Mouse (Mus musculus) urinary bladder, postnatal 36 days (tissue): ENCODE data around the gene Mfn1.
A peak's percentile ranks its signal among the peaks of the same experiment; 100 is the strongest.

Experiments
- DNase-seq, 2 experiments: peaks; one replicate each; pipeline ENCODE4 v3.0.0; 2022; ENCODE audit warnings: low spot score in 2 of 2, mixed read lengths in 1 of 2

Gene Mfn1

GRCm38 (mm10) chr3:32510375-32511190 lies 18.7 kb upstream of the Mfn1 start:
- peak; percentile 94 to 96 for DNase-seq

GRCm38 (mm10) chr3:32511191-32511550 lies 18.1 kb upstream of the Mfn1 start:
- DNase-seq, result no peak

DNA sequence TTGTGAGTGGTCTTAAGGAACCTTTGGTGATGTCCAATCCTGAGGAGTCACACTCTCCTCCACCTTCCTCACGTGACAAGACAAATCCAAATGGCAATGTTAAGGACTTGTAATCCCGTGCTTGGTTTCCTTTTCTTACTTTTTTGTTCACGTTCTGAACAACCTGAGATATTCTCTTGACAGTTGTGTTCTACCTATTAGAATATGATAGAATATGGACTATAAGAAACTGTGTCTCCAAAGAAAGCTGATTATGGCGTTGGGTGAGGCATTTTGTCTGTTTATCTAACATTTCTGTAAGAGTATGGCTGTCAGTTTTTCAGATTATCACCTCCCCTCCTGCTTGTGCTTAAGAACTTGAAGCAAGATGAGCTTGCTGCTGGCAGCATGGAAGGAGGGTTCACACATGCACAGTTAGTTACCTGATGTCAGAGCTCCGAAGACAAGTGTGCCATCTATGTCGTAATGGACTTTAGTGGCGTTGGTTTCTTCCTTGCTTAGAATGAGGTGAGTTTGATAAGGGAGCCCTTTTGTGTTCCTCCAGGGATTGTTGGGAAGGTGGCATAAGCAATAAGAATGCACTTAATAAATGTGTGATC lies 16.5 kb upstream of the Mfn1 start:
- DNase-seq, result no peak

- DNase-seq, result no peak
These were observed 15.7 kb upstream of the Mfn1 start for GRCm38 (mm10) chr3:32513528-32513927.

DNA sequence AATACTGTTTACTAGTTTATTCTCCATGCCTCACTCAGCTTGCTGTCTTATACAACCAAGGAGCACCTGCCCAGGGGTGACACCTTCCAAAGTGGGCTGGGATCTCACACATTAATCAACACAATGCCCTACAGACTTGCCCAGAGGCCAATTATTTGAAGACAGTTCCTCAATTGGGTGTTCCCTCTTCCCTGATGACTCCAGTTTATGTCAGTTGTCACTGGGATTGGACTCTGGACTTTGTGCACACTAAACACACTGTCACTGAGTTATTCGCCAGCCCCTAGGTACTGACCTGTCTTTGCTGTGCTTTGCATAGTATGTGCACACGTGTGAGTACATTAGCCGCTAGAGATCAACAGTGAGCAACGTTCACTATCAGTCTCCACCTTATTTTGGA lies 2.1 kb upstream of the Mfn1 start:
- no peak for DNase-seq

DNA sequence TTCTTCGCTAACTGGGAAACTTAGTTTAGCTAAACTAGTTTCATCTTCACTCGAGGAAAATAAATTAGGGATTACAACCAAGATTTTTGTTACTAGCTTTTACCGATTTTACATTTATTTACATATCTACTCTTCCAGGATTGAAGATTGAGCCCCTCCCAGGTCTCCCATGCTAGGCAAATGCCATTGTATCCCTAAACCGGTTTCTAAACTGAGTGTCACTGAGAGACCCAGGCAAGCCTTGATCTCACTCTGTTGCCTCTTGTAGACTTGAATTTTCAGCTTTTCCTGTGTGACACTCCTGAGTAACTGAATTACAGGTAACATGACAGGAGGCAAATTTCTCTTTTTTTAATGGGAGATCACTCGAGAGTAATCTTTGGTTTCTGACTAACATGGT lies 776 bp downstream of the Mfn1 start:
- no peak for DNase-seq

- no peak for DNase-seq
These were observed 6.4 kb downstream of the Mfn1 start for GRCm38 (mm10) chr3:32535692-32536091.

DNA sequence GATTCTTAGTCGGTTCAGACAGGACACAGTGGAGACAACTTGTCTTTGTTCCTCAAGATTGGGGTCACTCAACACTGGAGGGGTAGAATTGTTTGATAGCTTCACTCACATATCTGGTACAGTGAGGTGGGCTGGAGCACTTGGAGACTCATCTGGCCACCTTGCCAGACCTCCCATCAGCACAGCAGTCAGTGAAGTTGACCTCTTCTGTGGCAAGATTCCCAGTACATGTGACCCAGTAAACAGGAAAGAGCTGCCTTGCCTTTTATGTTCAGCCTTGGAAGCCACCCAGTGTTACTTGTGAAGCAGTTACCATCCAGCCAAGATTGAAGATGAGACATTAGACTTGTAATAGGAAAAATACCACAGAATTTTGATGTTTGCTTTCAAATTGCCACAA lies 8.3 kb downstream of the Mfn1 start:
- peak; percentile 20 to 30 for DNase-seq

DNA sequence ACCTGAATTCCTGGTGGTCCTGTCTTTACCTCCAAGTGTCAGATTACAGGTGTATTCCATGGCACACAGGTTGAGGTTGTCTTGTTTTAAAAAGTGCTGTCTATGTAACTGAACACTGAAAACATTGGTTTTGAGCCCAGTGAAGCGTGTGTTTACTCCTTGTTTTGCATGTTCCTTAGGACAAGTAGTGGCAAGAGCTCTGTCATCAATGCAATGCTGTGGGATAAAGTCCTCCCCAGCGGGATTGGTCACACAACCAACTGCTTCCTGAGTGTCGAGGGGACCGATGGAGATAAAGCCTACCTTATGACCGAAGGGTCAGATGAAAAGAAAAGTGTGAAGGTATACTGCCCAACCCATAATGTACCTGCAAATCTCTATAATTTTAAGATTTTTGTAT lies 8.8 kb downstream of the Mfn1 start:
- DNase-seq, result no peak

DNA sequence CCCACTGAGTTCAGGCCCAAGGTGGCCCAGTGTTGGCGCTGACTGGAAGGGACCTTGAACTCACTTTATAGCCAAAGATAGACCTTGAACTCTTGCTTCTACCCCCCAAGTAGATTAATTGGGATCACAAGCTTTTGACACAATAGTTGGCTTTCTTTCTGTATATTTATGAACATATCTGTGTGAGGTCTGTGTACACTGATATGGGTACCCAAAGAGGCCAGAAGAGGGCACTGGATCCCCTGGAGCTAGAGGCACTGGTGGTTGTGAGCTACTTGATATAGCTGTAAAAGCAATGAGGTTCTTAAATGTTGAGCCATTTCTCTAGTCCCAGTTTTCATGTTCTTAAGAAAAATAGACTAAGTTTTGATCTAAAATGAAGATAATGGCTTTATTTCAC lies 23.8 kb downstream of the Mfn1 start:
- DNase-seq, result no peak

DNA sequence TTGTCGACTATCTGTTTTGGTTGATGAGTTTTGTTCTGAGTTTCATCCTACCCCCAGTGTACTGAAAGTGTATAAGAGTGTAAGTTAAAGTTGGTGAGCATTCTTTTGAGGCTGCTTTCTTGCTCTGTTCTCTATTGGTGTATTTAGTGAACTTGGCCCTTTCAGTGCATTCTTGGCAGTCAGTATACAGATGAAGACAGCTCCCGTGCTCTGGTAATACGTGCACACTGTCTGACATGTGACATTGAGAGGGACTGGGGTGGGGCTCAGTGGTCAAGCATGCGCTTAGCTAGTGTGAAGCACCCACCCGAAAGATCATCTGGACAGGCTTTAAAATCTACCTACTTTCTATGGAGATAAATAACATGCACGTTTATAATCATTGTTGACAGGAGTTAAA lies 34.1 kb downstream of the Mfn1 start:
- DNase-seq, result no peak

GRCm38 (mm10) chr3:32573086-32573485 lies 43.8 kb downstream of the Mfn1 start:
- DNase-seq, result no peak

- DNase-seq, result no peak
These were observed 44.6 kb downstream of the Mfn1 start for GRCm38 (mm10) chr3:32573881-32574280.

DNA sequence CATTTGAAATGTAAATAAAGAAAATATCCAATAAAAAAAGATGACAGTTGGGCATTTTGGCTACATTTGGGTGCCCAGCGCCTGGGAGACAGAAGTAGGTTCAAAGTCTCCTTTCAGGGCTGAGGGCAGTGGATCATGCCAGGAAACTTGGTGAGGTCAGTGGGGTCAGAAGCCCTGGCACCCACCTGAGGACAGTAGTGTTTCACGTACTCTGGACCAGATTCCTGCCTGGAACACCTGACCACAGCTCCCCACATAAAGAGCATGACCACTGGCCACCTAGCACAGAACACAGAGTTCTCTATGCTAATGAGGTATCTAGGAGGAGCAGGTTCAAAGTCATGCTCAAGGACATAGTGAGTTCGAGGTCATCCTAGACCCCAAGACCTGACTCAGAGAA lies 45.9 kb downstream of the Mfn1 start:
- no peak for DNase-seq

DNA sequence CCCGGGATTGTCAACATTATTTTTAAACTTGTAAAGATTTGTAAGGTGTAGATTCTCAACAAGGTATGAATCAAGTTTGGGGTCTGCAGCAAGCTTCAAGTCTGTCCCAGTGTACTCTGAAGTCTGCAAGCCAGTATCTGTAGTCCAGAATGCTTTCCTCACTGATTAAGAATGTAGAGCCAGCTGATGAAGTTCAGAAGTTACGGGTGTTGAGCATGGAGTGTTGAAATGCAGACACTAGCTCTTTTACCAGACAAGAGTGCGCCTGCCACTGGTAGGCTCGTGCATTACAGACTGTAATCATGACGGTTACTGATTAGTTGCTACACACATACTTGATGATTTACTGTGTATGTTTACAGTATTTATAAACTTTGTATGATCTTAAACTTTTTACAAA lies 49.5 kb downstream of the Mfn1 start:
- DNase-seq, result no peak

DNA sequence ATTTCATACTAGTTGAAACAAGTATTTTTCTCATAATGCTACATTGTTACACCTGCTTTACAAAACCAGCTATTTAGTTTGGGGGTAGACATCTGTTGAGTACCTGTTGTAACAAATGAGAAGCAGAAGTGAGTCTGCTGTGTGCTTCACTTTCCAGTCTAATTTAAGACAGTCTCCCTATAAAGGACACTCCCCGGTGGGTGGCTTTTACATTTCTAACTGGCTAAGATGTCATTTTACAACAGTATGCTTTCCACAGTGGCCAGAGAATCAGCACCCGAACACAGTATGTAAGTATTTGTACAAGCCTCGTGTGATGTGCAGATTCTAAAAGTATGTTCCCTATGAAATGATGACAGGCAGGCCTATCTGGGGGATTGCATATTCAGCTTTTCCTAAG lies 51.5 kb downstream of the Mfn1 start:
- DNase-seq, result no peak

- DNase-seq, result no peak
These were observed 52.6 kb downstream of the Mfn1 start for GRCm38 (mm10) chr3:32581911-32582310.

DNA sequence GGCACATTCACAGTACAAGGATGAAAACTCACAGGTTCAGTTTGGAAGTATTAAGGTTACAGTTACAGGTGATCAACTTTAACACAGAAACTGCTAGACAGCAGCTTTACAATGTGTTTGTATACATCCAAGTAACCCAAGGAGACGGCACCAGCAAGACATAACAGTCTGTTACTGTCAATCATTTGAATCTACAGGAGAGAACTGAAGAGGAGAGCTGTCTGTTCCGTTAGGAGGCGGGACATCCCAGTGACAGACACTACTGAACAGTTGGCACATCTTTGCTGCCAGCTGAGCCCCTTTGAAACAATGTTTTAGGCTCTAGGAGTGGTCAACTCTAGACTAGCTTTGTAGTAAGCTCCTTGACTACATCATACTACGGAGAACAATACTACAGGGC lies 54.2 kb downstream of the Mfn1 start:
- no peak for DNase-seq

DNA sequence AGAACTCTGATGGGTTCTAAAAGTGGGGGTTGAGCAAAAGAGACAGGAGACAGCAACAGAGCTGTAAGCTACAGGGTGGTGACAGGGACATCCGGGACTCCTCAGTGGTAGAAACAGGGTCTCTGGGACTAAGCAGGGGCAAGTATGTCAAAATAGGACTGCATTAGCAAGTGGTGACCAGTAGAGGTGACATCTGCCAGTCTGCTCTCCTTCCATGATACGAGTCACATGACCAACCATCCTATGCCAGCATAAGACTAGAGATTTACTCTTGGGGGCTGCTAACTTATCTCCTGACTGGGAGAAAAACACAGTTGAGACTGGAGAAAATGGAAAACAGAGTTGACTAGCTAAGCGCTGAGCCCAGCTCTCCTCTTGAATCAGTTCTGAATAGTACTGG lies 57.0 kb downstream of the Mfn1 start:
- DNase-seq, result no peak

DNA sequence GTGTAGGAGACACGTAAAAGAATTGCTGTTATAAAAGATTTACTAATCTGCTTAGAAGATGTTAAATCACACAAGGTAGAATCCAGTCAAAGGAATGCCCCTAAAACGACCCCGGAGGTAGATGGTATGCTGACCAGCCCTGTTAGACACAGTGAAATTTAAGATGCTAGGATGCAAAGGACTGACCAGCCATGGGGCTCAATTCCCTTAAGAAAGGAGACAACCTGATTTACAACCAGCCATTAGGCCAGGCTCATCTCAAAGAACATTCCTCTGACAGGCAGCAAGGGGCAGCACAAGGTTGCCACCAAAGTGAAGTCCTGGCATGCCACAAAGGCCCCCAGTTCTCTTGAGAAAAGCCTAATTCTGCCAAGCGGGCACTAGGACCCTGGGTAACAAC lies 65.8 kb downstream of the Mfn1 start:
- no peak for DNase-seq

GRCm38 (mm10) chr3:32599328-32599727 lies 70.1 kb downstream of the Mfn1 start:
- DNase-seq, result no peak

DNA sequence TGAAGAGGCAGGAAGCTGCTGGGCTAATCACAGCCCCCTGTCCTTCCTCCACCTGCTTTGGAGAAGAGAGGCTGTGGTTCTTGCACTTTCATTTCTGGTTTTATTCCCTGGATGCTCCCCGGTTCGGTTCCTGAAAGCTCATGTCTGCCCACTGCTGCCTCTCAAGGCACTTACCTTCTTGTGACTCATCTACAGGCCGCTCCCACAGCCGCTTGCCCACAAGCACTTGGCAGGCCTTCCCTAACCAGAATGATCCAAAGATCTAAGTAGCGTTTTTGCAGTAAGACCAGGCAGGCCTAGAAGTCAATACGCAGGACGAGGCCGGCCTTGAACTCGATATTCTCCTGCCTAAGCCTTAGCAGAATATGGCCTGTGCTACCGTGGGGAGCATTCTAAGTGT lies 71.8 kb downstream of the Mfn1 start:
- no peak for DNase-seq

GRCm38 (mm10) chr3:32609233-32609632 lies 80.0 kb downstream of the Mfn1 start:
- no peak for DNase-seq

DNA sequence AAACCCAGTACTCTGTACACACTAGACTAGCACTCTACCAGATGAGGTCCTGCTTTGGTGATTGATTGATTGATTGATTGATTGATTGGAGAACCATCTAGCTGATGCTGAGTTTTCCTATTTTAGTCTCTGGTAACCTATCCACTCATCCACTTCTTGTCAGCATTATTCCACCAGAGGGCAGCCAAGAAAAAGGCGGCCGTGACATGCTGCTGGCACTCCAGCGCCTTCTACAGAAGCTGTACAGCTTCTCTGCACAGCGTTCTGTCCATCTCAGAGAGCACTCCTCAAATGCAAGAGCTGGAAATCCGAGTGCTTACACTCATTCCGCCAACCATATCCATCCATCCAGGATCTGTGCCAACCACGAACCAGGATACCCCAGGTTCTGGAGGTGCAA lies 81.3 kb downstream of the Mfn1 start:
- DNase-seq, result peak; percentile 20 to 54
